Mouse (Mus musculus): ENCODE results near the gene Pi4ka.

GRCm38 (mm10) chr16:17249135-17249534, 157.0 kb downstream of the Pi4ka start:
- TF ChIP-seq POLR2A (IDR thresholded peaks at IDR 0.05; ENCODE audit: insufficient read depth, low read depth, low read length) (no peak), EP300 (IDR thresholded peaks at IDR 0.05; ENCODE audit: insufficient read depth, low read depth, low read length) (no peak)

Measured in heart, adult 2 months (tissue).